Mouse (Mus musculus): ENCODE measurements around the gene L3mbtl1. TPM values are rescaled to one million over a fixed set of nuclear protein-coding genes. Genes with fewer than 3 reads are reported as not detected.
A peak's percentile ranks its signal among the peaks of the same experiment; 100 is the strongest.

Gene L3mbtl1
- total and polyA plus RNA-seq, 3 experiments = 0.04 to 0.31 TPM; not detected in 1

GRCm38 (mm10) chr2:162935700-162936099 lies 7.6 kb upstream of the L3mbtl1 start:
- Histone ChIP-seq H3K36me3 (ENCODE audit: control insufficient read depth in 1 of 2, insufficient read depth in 2 of 2, low read length in 2 of 2) (peaks cover 36 to 45% of the 10 kb centered on the region in 2 experiments), H3K4me3 (ENCODE audit: control insufficient read depth in 1 of 2, insufficient read depth in 1 of 2, low read depth in 2 of 2, low read length in 2 of 2) (no peak overlapping the region), H3K9ac (ENCODE audit: control insufficient read depth, low read depth, low read length, poor library complexity, severe bottlenecking) (no peak overlapping the region), H3K27me3 (ENCODE audit: control insufficient read depth in 1 of 2, insufficient read depth in 2 of 2, low read length in 2 of 2) (no peaks in the 10 kb centered on the region), H3K27ac (ENCODE audit: control insufficient read depth, low read depth, low read length) (no peak overlapping the region), H3K4me1 (ENCODE audit: control insufficient read depth in 1 of 2, insufficient read depth in 2 of 2, low read length in 2 of 2) (peaks cover 0 to 8% of the 10 kb centered on the region in 2 experiments; a peak in 3 of 4 replicates), H3K9me3 (replicated peaks; ENCODE audit: insufficient read depth, low read length) (no peaks in the 10 kb centered on the region), H3K79me2 (ENCODE audit: control insufficient read depth, insufficient read depth, low read length, poor library complexity) (peaks cover 25% of the 10 kb centered on the region)
- DNase-seq (ENCODE audit: low read depth, low spot score) = no peak
- TF ChIP-seq JUND (IDR thresholded peaks at IDR 0.05; ENCODE audit: low read depth, low read length) = no peak
- TF ChIP-seq USF2 (IDR thresholded peaks at IDR 0.05; ENCODE audit: borderline replicate concordance in 1 of 2, insufficient read depth in 1 of 2, low read depth in 1 of 2, low read length in 2 of 2) = no peak
- TF ChIP-seq HCFC1 (IDR thresholded peaks at IDR 0.05; ENCODE audit: low read depth, low read length) = no peak
- TF ChIP-seq MYC (IDR thresholded peaks at IDR 0.05; ENCODE audit: low read depth, low read length) = no peak
- no peak for TF ChIP-seq TAL1 (IDR thresholded peaks at IDR 0.05; ENCODE audit: low read length)
- no peak for TF ChIP-seq ZNF384 (IDR thresholded peaks at IDR 0.05; ENCODE audit: low read depth, low read length)
- no peak for TF ChIP-seq MYB (IDR thresholded peaks at IDR 0.05; ENCODE audit: low read depth, low read length)
- no peak for TF ChIP-seq RAD21 (IDR thresholded peaks at IDR 0.05; ENCODE audit: low read depth, low read length)
- TF ChIP-seq GABPA (IDR thresholded peaks at IDR 0.05; ENCODE audit: low read depth, low read length) = no peak
- TF ChIP-seq SMC3 (IDR thresholded peaks at IDR 0.05; ENCODE audit: low read depth, low read length) = no peak
- no peak for TF ChIP-seq MAFK (IDR thresholded peaks at IDR 0.05; ENCODE audit: borderline replicate concordance, low read depth, low read length)
- TF ChIP-seq KAT2A (conservative IDR thresholded peaks at IDR 0.05; ENCODE audit: low read depth, low read length) = no peak
- no peak for TF ChIP-seq RCOR1 (IDR thresholded peaks at IDR 0.05; ENCODE audit: low read depth, low read length)
- no peak for TF ChIP-seq EP300 (IDR thresholded peaks at IDR 0.05; ENCODE audit: low read depth in 1 of 2, low read length in 2 of 2)
- no peak for TF ChIP-seq USF1 (IDR thresholded peaks at IDR 0.05; ENCODE audit: low read depth, low read length)
- TF ChIP-seq MAX (IDR thresholded peaks at IDR 0.05; ENCODE audit: low read length) = no peak
- no peak for TF ChIP-seq POLR2A (IDR thresholded peaks at IDR 0.05; ENCODE audit: control insufficient read depth in 1 of 2, insufficient read depth in 1 of 2, low read depth in 1 of 2, low read length in 2 of 2, poor library complexity in 1 of 2)
- TF ChIP-seq CTCF (IDR thresholded peaks at IDR 0.05 in 2 of 3, conservative IDR thresholded peaks at IDR 0.05 in 1 of 3; ENCODE audit: control insufficient read depth in 1 of 3, insufficient read depth in 1 of 3, low read depth in 2 of 3, low read length in 3 of 3, poor library complexity in 1 of 3, severe bottlenecking in 1 of 3) = no peak
- TF ChIP-seq MXI1 (IDR thresholded peaks at IDR 0.05; ENCODE audit: low read depth, low read length) = no peak

GRCm38 (mm10) chr2:162939562-162939961 lies 3.7 kb upstream of the L3mbtl1 start:
- Histone ChIP-seq H3K9me3 (replicated peaks; ENCODE audit: insufficient read depth, low read length) (no peaks in the 10 kb centered on the region), H3K4me1 (ENCODE audit: control insufficient read depth in 1 of 2, insufficient read depth in 2 of 2, low read length in 2 of 2) (peaks cover 0 to 2% of the 10 kb centered on the region in 2 experiments; a peak in 1 of 4 replicates), H3K79me2 (ENCODE audit: control insufficient read depth, insufficient read depth, low read length, poor library complexity) (no peaks in the 10 kb centered on the region), H3K27me3 (ENCODE audit: control insufficient read depth in 1 of 2, insufficient read depth in 2 of 2, low read length in 2 of 2) (no peaks in the 10 kb centered on the region), H3K36me3 (ENCODE audit: control insufficient read depth in 1 of 2, insufficient read depth in 2 of 2, low read length in 2 of 2) (peaks cover 17 to 31% of the 10 kb centered on the region in 2 experiments), H3K9ac (ENCODE audit: control insufficient read depth, low read depth, low read length, poor library complexity, severe bottlenecking) (no peak overlapping the region), H3K27ac (ENCODE audit: control insufficient read depth, low read depth, low read length) (no peak overlapping the region), H3K4me3 (ENCODE audit: control insufficient read depth in 1 of 2, insufficient read depth in 1 of 2, low read depth in 2 of 2, low read length in 2 of 2) (no peak overlapping the region)
- TF ChIP-seq MXI1 (IDR thresholded peaks at IDR 0.05; ENCODE audit: low read depth, low read length) (no peak), MEF2A (IDR thresholded peaks at IDR 0.05; ENCODE audit: extremely low read depth, insufficient replicate concordance, low read depth, low read length, poor library complexity, severe bottlenecking) (no peak), JUND (IDR thresholded peaks at IDR 0.05; ENCODE audit: low read depth, low read length) (no peak), POLR2AphosphoS2 (IDR thresholded peaks at IDR 0.05; ENCODE audit: low read length) (no peak), MAZ (IDR thresholded peaks at IDR 0.05; ENCODE audit: low read depth, low read length) (no peak), E2F4 (IDR thresholded peaks at IDR 0.05; ENCODE audit: borderline replicate concordance, low read depth, low read length) (no peak), SIN3A (IDR thresholded peaks at IDR 0.05; ENCODE audit: low read length) (no peak), USF1 (IDR thresholded peaks at IDR 0.05; ENCODE audit: low read depth, low read length) (no peak), ZC3H11A (IDR thresholded peaks at IDR 0.05; ENCODE audit: low read depth, low read length) (no peak), HCFC1 (IDR thresholded peaks at IDR 0.05; ENCODE audit: low read depth, low read length) (no peak), TAL1 (IDR thresholded peaks at IDR 0.05; ENCODE audit: low read length) (no peak), RAD21 (IDR thresholded peaks at IDR 0.05; ENCODE audit: low read depth, low read length) (no peak)
- DNase-seq (ENCODE audit: low read depth, low spot score) = peak; percentile 36

All from MEL (cell line).